22 mouse cellular contexts compared by ENCODE assay signal in genomic region chr10:101015416-101015815, GRCm38 (mm10).
"Had no signal": no experiment of that assay in that cellular context is flagged by ENCODE, and none has a peak within 500 bp of the region (broad histone marks: within the 10 kb centered on the region; RNA-seq: fewer than 3 reads in every experiment).

No protein-coding gene starts in this region.

- H3K27me3 ChIP-seq: kidney, embryonic 15.5 days; limb, embryonic 13.5 days; liver, embryonic 12.5 days; liver, embryonic 15.5 days; lung, embryonic 15.5 days; megakaryocyte, embryonic 14.5 days; midbrain, embryonic 13.5 days; neural tube, embryonic 13.5 days had no signal

- H3K4me2 ChIP-seq: kidney, embryonic 15.5 days; limb, embryonic 13.5 days; liver, embryonic 12.5 days; liver, embryonic 15.5 days; lung, embryonic 15.5 days; midbrain, embryonic 13.5 days; neural tube, embryonic 13.5 days had no signal

- DNase-seq: kidney, adult 8-10 months; kidney, postnatal 10 days; kidney, postnatal 36 days; liver; lung, adult 18-20 months; lung, postnatal 10 days; lung, postnatal 36 days; retina, postnatal 1 day; thymus, adult 18-20 months; thymus, postnatal 36 days had no signal

- H3K4me3 ChIP-seq: kidney, embryonic 15.5 days; limb, embryonic 10.5 days; limb, embryonic 13.5 days; liver, embryonic 12.5 days; liver, embryonic 15.5 days; lung, embryonic 15.5 days; megakaryocyte, embryonic 14.5 days; midbrain, embryonic 10.5 days; midbrain, embryonic 13.5 days; myocyte; neural tube, embryonic 13.5 days had no signal

- ATAC-seq: liver, embryonic 12.5 days; midbrain, embryonic 13.5 days; midbrain, embryonic 16.5 days had no signal

- H3K27ac ChIP-seq: kidney, embryonic 15.5 days; limb, embryonic 10.5 days; limb, embryonic 13.5 days; liver, embryonic 12.5 days; liver, embryonic 15.5 days; lung, embryonic 15.5 days; midbrain, embryonic 10.5 days; midbrain, embryonic 13.5 days; neural tube, embryonic 13.5 days had no signal

- H3K36me3 ChIP-seq: kidney, embryonic 15.5 days; limb, embryonic 10.5 days; limb, embryonic 13.5 days; liver, embryonic 12.5 days; liver, embryonic 15.5 days; lung, embryonic 15.5 days; midbrain, embryonic 10.5 days; midbrain, embryonic 13.5 days; neural tube, embryonic 13.5 days had no signal

- H3K9ac ChIP-seq: kidney, embryonic 15.5 days; limb, embryonic 13.5 days; liver, embryonic 12.5 days; liver, embryonic 15.5 days; lung, embryonic 15.5 days; midbrain, embryonic 13.5 days; neural tube, embryonic 13.5 days had no signal

- H3K9me3 ChIP-seq: kidney, embryonic 15.5 days; limb, embryonic 10.5 days; limb, embryonic 13.5 days; liver, embryonic 12.5 days; liver, embryonic 15.5 days; lung, embryonic 15.5 days; megakaryocyte, embryonic 14.5 days; midbrain, embryonic 10.5 days; midbrain, embryonic 13.5 days; neural tube, embryonic 13.5 days had no signal

- H3K4me1 ChIP-seq: kidney, embryonic 15.5 days; limb, embryonic 13.5 days; liver, embryonic 12.5 days; liver, embryonic 15.5 days; lung, embryonic 15.5 days; megakaryocyte, embryonic 14.5 days; midbrain, embryonic 10.5 days; midbrain, embryonic 13.5 days; neural tube, embryonic 13.5 days had no signal
